Mouse (Mus musculus) adrenal gland, adult 10 weeks (tissue): ENCODE data around the gene Mif4gd. TPM values are rescaled to one million over a fixed set of nuclear protein-coding genes. Genes with fewer than 3 reads are reported as not detected.

Experiments
- polyA plus RNA-seq: library from polyadenylated mRNA; stranded (reverse); fragments of 350-450 nt; fragmentation: Illumina TruSeq; extraction: RNeasy Lipid Tissue Mini Kit (QIAGEN cat#74804); gene quantifications from one replicate; pipeline ENCODE4 v1.2.3, GENCODE M21; 2014; ENCODE audit warnings: low read depth, low replicate concordance

Gene Mif4gd
- polyA plus RNA-seq, result 54.5 TPM

DNA sequence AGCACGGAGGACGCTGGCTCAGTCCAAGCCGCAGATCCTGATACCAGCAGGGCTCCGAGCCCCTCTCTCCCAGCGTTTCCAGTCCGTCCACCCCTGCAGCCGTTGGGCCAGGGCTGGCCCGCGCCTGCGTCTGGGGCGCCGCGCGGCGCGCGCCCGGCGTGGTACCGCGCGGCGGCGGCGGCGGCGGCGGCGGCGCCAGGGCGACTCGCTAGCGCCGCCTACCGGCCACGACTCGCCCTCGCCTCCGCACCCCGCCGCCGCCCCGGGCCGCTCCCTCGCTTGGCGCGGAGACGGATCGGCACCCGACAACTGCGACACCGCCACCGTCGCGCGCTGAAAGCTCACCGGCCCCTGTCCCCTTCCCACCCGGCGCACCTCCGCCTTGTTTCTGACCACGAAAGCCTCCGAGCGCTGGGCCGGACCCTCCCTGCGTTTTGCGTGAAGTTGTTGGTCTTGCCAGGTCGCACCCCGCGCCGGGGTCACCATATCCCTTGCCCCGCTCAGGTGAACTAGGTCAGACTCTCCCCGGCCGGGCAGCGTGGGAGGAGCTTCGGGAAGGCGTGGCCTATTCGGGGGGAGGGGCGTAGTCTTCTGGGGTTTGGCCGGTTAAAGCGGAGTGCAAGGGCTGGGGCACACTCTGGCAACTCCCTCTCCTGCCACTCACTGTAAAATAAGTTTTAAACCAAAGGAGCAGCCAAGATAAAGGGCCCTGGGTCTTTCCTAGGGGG is at the start of gene Mif4gd:
Gene Mif4gd (minus strand): TSS at position 560 of the 728 bp plus-strand sequence.

DNA sequence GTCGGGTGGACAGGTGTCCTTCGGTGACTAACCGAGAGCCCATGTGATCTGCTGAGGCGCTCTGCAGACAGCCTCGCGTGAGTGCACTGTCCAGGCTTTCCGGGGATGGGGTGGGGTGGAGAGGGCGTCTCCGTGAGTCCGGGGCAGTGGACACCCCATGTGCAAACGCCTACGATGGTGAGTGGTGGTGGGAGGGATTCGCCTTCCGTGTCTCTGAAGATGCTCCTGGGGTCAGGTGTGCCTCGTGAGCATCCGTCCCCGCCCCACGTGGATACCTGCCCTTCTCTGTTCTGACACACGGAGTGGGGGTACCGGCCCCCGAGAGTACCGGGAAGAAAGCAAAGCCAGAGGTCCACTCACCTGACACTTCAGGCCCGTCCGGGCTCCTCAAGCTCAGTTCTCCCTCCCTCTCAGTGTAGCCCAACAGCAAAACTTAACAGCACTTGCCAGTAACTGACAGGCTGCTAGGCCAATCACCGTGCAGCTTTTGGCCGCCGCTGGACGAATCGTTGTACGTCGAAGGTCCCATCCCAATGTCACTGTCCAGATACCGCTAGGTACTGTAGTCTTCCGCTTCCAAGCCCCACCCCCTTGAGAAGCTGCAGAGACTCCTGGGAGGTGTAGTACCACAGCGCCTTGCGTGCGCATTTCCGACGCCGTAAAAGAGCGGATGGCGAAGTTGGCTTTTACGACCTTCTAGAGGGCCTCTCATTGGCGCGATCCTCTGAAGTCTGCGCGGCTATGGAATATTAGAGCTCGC is 15.1 kb upstream of the Mif4gd start, which contains the start of gene Slc25a19:
Gene Slc25a19 (minus strand): TSS at position 591 of the 760 bp plus-strand sequence.

DNA sequence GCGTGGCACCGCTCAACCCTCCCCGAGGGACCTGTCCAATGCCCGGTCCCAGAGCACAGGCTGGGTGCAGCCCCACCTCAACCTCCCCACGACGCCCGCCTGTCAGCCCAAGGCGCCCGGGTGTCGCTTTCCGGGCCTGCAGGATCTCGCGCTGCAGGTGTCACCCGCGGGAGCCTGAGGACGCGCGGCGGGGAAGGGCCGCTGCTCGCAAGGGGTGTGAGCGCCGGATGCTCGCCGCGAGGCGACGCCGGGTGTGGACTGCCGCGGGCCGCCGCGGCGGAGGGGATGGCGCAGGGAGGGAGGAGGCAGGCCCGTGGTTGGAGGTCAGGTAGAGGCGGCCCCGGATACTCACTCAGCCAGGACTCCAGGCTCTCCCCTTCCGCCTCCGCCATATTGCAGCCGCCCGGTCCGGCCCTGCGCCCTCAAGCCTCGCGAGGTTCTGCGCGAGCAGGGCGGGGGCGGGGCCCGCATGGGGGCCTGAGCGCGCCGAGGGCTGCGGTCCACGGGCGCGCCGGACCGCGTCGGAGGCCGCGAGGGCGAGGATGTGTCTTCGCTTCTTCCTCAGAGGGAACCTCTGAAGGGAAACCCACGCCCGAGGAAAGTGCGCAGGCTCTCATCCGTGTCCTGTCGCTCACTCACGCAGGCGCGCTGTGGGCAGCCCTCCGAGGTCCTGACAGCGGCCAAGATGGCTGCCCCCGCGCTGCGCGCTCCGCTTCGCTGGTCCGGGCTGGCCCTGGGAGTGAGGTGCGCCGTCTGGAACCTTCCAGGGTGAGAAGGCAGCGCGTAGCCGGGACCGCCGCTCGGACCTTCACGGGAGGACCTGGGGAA is 9.1 kb downstream of the Mif4gd start, which contains the start of the genes Mrps7 and Gga3:
Gene Mrps7 (plus strand): TSS at position 450 of the 828 bp plus-strand sequence.
Gene Gga3 (minus strand): TSS at position 576 of the 828 bp plus-strand sequence.

DNA sequence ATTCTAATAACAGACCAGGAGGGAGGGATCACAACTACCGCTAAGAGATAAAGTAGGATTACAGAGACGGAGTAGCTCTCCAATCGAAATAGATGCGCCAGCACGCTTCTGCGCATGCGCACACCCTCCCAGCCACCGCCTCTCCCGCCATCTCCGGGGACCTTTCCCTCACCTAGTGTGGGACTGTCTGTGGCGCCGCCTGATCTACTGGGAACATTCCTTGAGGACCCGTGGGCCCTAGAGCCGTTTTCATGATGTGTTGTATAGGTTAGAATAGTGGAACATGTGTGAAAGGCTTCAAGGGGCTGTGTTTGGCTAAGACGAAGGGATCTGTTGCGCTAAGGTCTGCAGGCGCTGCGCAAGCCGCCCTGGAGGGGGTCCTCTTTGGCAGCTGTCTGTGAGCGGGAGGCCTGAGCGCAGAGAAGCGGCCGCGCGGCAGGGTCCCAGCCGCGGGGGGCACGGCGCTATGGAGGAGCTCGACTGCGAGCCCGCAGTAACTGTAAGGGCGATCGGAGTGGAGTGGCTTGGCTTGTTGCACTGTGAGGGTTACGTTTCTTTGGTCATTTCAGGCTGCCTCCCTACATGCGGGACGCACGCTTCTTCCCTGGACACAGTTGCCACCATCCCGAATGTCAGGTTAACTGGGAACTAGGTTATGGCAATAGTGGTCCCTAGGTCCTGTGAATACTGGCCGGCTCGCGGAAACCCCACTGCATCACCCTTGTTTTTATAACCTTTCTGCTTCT is 48.5 kb downstream of the Mif4gd start, which contains the start of gene Nup85:
Gene Nup85 (plus strand): TSS at position 371 of the 746 bp plus-strand sequence.

Other genes with a start within 250 kb of the Mif4gd start
- gene Hid1, start 245.2 kb downstream of the Mif4gd start, polyA plus RNA-seq, result 6.2 TPM
- 4.8 TPM for gene Cdr2l, start 231.1 kb downstream of the Mif4gd start, polyA plus RNA-seq
- 17.7 TPM for gene Mrpl58, start 209.2 kb downstream of the Mif4gd start, polyA plus RNA-seq
- gene Atp5h, start 193.0 kb downstream of the Mif4gd start, polyA plus RNA-seq, result 611 TPM
- gene Kctd2, start 192.8 kb downstream of the Mif4gd start, polyA plus RNA-seq, result 64.0 TPM
- not detected for gene Trim80, start 172.4 kb downstream of the Mif4gd start, polyA plus RNA-seq
- gene Slc16a5, start 150.5 kb downstream of the Mif4gd start, polyA plus RNA-seq, result not detected
- gene Armc7, start 137.3 kb downstream of the Mif4gd start, polyA plus RNA-seq, result 0.82 TPM
- 4.6 TPM for gene Nt5c, start 121.1 kb downstream of the Mif4gd start, polyA plus RNA-seq
- 14.9 TPM for gene Jpt1, start 98.6 kb downstream of the Mif4gd start, polyA plus RNA-seq
- gene Sumo2, start 76.7 kb downstream of the Mif4gd start, polyA plus RNA-seq, result 1,647 TPM
- gene Nup85, start 48.5 kb downstream of the Mif4gd start, polyA plus RNA-seq, result 42.1 TPM
- gene Mrps7, start 9.0 kb downstream of the Mif4gd start, polyA plus RNA-seq, result 8.8 TPM
- 3.3 TPM for gene Gga3, start 8.9 kb downstream of the Mif4gd start, polyA plus RNA-seq
- 6.1 TPM for gene Slc25a19, start 15.3 kb upstream of the Mif4gd start, polyA plus RNA-seq
- 160 TPM for gene Grb2, start 95.6 kb upstream of the Mif4gd start, polyA plus RNA-seq
- 1.3 TPM for gene Tmem94, start 152.5 kb upstream of the Mif4gd start, polyA plus RNA-seq
- 1.2 TPM for gene Caskin2, start 200.7 kb upstream of the Mif4gd start, polyA plus RNA-seq
- not detected for gene Tsen54, start 201.8 kb upstream of the Mif4gd start, polyA plus RNA-seq
- gene Llgl2, start 211.1 kb upstream of the Mif4gd start, polyA plus RNA-seq, result not detected
- not detected for gene Myo15b, start 245.4 kb upstream of the Mif4gd start, polyA plus RNA-seq